Mouse (Mus musculus): Measurements from ENCODE around the gene Nradd.

Nradd gene

DNA sequence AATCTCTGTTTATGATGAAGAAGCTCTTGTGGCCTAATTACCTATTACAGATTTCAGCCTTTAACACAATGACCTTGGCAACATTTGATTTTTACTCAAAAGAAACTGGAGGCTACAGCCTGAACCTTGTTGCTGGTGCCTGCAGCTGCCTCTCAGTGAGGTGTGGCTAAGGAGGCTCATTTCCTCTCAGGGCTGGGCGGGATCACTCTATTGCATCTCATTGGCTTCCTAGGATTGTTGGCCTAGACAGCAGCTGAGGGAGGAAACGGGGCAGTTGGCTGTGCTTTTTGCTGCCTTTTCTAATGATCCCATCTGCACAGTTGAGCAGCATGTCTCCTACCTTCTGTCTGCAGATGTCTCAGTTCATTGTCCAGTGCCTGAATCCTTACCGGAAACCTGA, 7.2 kb downstream of the Nradd start:
- CTCF ChIA-PET = no interaction called here

DNA sequence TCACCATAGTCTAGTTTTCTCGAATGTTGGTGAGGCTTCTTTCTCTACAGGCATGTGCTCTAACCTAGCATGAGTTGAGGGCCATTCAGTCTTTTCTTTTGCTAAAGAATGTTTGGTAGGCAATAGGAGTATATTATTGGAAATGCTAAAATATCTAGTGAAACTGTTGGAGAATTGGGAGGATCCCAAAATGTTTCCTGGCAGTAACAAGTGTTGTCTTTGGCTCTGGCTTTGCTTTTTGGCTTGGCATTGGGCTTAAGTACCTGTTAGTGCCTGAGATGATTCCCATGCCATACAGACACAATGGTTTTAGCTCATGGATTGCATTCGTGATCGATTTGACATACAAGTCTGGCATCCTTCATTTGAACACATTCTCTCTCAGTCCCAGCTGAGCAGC, 12.8 kb downstream of the Nradd start:
- CTCF ChIA-PET = interaction anchor here (0.6 kb wide), 1 partner anchor 297 kb away, joined by 3 read pairs; no protein-coding TSS in a partner anchor

DNA sequence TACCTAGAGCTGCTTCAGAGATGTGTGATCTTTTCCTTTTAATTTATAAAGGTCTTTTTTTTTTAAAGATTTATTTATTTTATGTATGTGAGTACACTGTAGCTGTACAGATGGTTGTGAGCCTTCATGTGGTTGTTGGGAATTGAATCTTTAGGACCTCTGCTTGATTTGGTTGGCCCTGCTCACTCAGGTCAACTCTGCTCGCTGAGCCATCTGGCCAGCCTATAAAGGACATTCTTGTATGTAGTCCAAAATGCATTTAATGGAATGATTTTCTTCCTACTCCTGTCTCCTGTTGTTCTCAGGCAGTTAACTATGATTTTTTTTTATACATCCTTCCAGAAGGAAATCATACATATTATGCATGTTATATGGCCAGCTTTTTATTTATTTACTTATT, 40.7 kb downstream of the Nradd start:
- CTCF ChIA-PET = no interaction called here

DNA sequence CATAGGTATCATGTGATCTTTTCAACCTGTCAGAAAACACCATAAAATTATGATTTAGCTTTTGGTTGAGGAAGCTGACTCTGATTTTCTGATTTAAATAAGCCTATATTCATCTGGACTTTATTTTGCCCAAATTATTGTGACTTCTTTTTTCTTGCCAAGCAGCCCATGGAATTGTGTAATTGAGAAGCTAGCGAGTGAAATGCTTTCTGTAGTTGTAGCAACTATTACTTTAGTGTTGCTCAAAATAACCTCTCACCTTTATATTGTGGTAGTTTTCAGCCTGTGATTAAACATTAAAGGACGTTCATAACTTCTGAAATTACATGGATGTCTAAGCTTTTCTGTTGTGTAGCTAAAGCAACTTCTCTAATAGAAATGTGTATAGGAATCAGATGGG, 42.1 kb downstream of the Nradd start:
- CTCF ChIA-PET = no interaction called here

Data from spleen, embryonic (tissue).